Mouse (Mus musculus): ENCODE data around the gene Relb.

DNA sequence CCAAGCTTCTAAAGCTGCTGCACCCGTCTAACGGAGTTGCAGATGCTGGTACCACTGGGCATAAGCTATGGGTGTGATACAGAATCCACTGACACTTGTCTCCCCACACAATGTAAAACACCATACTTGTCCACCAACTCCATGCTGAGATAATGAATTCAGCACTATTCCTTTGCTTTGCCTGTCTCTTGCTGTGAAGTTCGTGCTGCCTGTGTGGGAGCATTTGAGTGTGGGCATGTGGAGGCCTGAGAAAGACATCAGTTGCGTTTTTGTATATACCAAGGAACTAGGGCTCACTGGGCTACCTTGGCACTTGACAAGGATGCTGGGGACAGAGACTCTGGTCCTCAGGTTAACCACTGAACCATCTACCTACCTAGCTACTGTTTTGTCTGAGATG lies 12.0 kb upstream of the Relb start:
- TF ChIP-seq EP300 (IDR thresholded peaks at IDR 0.05) (no peak), CTCF (IDR thresholded peaks at IDR 0.05) (no peak)

Data from lung, postnatal 0 days (tissue).